Mouse (Mus musculus) gastrocnemius, postnatal 10 days (tissue): ENCODE measurements around the gene Olfr484. TPM values are rescaled to one million over a fixed set of nuclear protein-coding genes. Genes with fewer than 3 reads are reported as not detected.
"Not testable (repeated sequence)": the region's sequence is repeated elsewhere in the genome, so short reads cannot be mapped to it uniquely, and the experiment has no call there.

Experiments used
- DNase-seq: peaks from one replicate; pipeline ENCODE4 v3.0.0; 2021; ENCODE audit warnings: mixed read lengths
- long read RNA-seq, 2 experiments: library from polyadenylated mRNA; stranded (forward); transcript quantifications; one replicate each; pipeline ENCODE4 v2.0.0; 2021
- total RNA-seq, 2 experiments: library from RNA; stranded (reverse); gene quantifications; 2 replicates each; pipeline ENCODE4 v1.2.3; 2021

Olfr484 gene
- not detected for total RNA-seq
- long read RNA-seq, experiment 1 = 0 reads
- long read RNA-seq, experiment 2 = 0 reads

- no peak for DNase-seq
Measured at GRCm38 (mm10) chr7:108127349-108127748, at the start of gene Olfr484. Gene Olfr484 (minus strand): TSS chr7:108127449.

GRCm38 (mm10) chr7:108172642-108173041 lies 45.4 kb upstream of the Olfr484 start, which contains the start of gene Olfr486:
Gene Olfr486 (minus strand): TSS chr7:108172742.
- DNase-seq = not testable (repeated sequence)

- DNase-seq = no peak
Measured at GRCm38 (mm10) chr7:108159771-108160170, 32.5 kb upstream of the Olfr484 start, which contains the start of gene Olfr485. Gene Olfr485 (minus strand): TSS chr7:108159871.

- no peak for DNase-seq
Measured at GRCm38 (mm10) chr7:108121416-108121815, 5.8 kb downstream of the Olfr484 start.

GRCm38 (mm10) chr7:108120681-108121080 lies 6.6 kb downstream of the Olfr484 start:
- DNase-seq = no peak

GRCm38 (mm10) chr7:108100549-108100948 lies 26.7 kb downstream of the Olfr484 start, which contains the start of gene Olfr483:
Gene Olfr483 (plus strand): TSS chr7:108100849.
- DNase-seq = no peak

GRCm38 (mm10) chr7:108097486-108097885 lies 29.8 kb downstream of the Olfr484 start, which contains the start of gene Olfr482:
Gene Olfr482 (minus strand): TSS chr7:108097586.
- no peak for DNase-seq

- DNase-seq = no peak
Measured at GRCm38 (mm10) chr7:108079555-108079954, 47.7 kb downstream of the Olfr484 start, which contains the start of gene Olfr481. Gene Olfr481 (plus strand): TSS chr7:108079855.

Other genes with a start within 250 kb of the Olfr484 start
- gene Olfr472, start 229.5 kb downstream of the Olfr484 start, total RNA-seq = under 1 TPM in 1 of 2 experiments, not detected in 1; 0.05 TPM
- gene Olfr473, start 197.0 kb downstream of the Olfr484 start, total RNA-seq = not detected
- gene Olfr474, start 172.8 kb downstream of the Olfr484 start, total RNA-seq = not detected
- gene Olfr476, start 162.6 kb downstream of the Olfr484 start, total RNA-seq = not detected
- gene Olfr477, start 140.8 kb downstream of the Olfr484 start, total RNA-seq = not detected
- gene Olfr478, start 93.5 kb downstream of the Olfr484 start, total RNA-seq = not detected
- gene Olfr479, start 76.8 kb downstream of the Olfr484 start, total RNA-seq = not detected
- gene Olfr480, start 60.1 kb downstream of the Olfr484 start, total RNA-seq = not detected
- gene Olfr481, start 47.6 kb downstream of the Olfr484 start, total RNA-seq = not detected
- 1 to 10 TPM in 1 of 2 experiments, under 1 TPM in 1; 0.63 to 1.0 TPM for gene Olfr482, start 29.9 kb downstream of the Olfr484 start, total RNA-seq
- not detected for gene Olfr483, start 26.6 kb downstream of the Olfr484 start, total RNA-seq
- not detected for gene Olfr485, start 32.4 kb upstream of the Olfr484 start, total RNA-seq
- gene Olfr486, start 45.3 kb upstream of the Olfr484 start, total RNA-seq = not detected
- not detected for gene Olfr487, start 87.2 kb upstream of the Olfr484 start, total RNA-seq
- not detected for gene Olfr488, start 130.9 kb upstream of the Olfr484 start, total RNA-seq
- not detected for gene Olfr490, start 161.5 kb upstream of the Olfr484 start, total RNA-seq
- gene Olfr491, start 186.0 kb upstream of the Olfr484 start, total RNA-seq = not detected
- gene Olfr492, start 196.2 kb upstream of the Olfr484 start, total RNA-seq = not detected
- not detected for gene Olfr493, start 219.5 kb upstream of the Olfr484 start, total RNA-seq
- not detected for gene Olfr494, start 237.9 kb upstream of the Olfr484 start, total RNA-seq